Mouse (Mus musculus): Measurements from ENCODE around the gene Senp3.
"Not testable (repeated sequence)": the region's sequence is repeated elsewhere in the genome, so short reads cannot be mapped to it uniquely, and the experiment has no call there.

Senp3 gene

GRCm38 (mm10) chr11:69654760-69655159 lies 27.1 kb downstream of the Senp3 start:
- in situ Hi-C loops (cut with MboI) = no loop called here

- in situ Hi-C loops (cut with MboI) = no loop called here
Observed at GRCm38 (mm10) chr11:69653399-69653798, 28.5 kb downstream of the Senp3 start.

GRCm38 (mm10) chr11:69645860-69646259 lies 36.0 kb downstream of the Senp3 start:
- in situ Hi-C loops (cut with MboI) = no loop called here

- in situ Hi-C loops (cut with MboI) = no loop called here
Observed at GRCm38 (mm10) chr11:69635471-69635870, 46.4 kb downstream of the Senp3 start.

GRCm38 (mm10) chr11:69633128-69633866 lies 48.6 kb downstream of the Senp3 start:
- in situ Hi-C loops (cut with MboI) = no loop called here

GRCm38 (mm10) chr11:69632284-69633089 lies 49.4 kb downstream of the Senp3 start, which contains the start of gene Fxr2:
Fxr2 (plus strand) TSS chr11:69632990.
- in situ Hi-C loops (cut with MboI) = no loop called here

GRCm38 (mm10) chr11:69629802-69630201 lies 52.1 kb downstream of the Senp3 start:
- in situ Hi-C loops (cut with MboI) = no loop called here

- in situ Hi-C loops (cut with MboI) = no loop called here
Observed at GRCm38 (mm10) chr11:69628286-69628685, 53.6 kb downstream of the Senp3 start.

GRCm38 (mm10) chr11:69624339-69624738 lies 57.5 kb downstream of the Senp3 start:
- in situ Hi-C loops (cut with MboI) = not testable (repeated sequence)
